Mouse (Mus musculus) C2C12 (cell line): Measurements from ENCODE around the gene Fancd2os. TPM values are rescaled to one million over a fixed set of nuclear protein-coding genes. Genes with fewer than 3 reads are reported as not detected.

ENCODE experiments used
- H3K27me3 ChIP-seq: one replicate; pipeline ENCODE4 v1.6.1; 2011; ENCODE audit not compliant: control insufficient read depth, insufficient read depth, insufficient read length
- H3K36me3 ChIP-seq: one replicate; pipeline ENCODE4 v1.6.1; 2011; ENCODE audit not compliant: control insufficient read depth, insufficient read depth
- H3K4me3 ChIP-seq: one replicate; pipeline ENCODE4 v1.5.1; 2011; ENCODE audit warnings: mild to moderate bottlenecking, control low read depth; ENCODE audit not compliant: poor library complexity, insufficient read depth, severe bottlenecking
- H3K79me2 ChIP-seq: one replicate; pipeline ENCODE4 v1.6.1; 2011; ENCODE audit not compliant: control insufficient read depth, insufficient read depth
- H3K79me3 ChIP-seq: one replicate; pipeline ENCODE4 v1.6.1; 2011; ENCODE audit warnings: low read depth, control low read depth
- H3ac ChIP-seq: one replicate; pipeline ENCODE3; 2011; ENCODE audit warnings: low read depth; ENCODE audit not compliant: control insufficient read depth, insufficient read length
- CEBPB ChIP-seq: IDR thresholded peaks from one replicate; pipeline ENCODE4 v1.6.1; 2011; ENCODE audit warnings: low read depth, mild to moderate bottlenecking, control low read depth, moderate library complexity
- CTCF ChIP-seq: IDR thresholded peaks from one replicate; pipeline ENCODE4 v1.5.1; 2011; ENCODE audit not compliant: control insufficient read depth, insufficient read depth, insufficient read length
- FOSL1 ChIP-seq: IDR thresholded peaks from one replicate; pipeline ENCODE4 v1.8.0; 2011; ENCODE audit warnings: mild to moderate bottlenecking, low read length; ENCODE audit not compliant: poor library complexity, insufficient read depth, severe bottlenecking
- MAX ChIP-seq: IDR thresholded peaks from one replicate; pipeline ENCODE4 v1.6.1; 2011; ENCODE audit warnings: mild to moderate bottlenecking, control low read depth
- MYOD1 ChIP-seq: IDR thresholded peaks from one replicate; pipeline ENCODE4 v1.6.1; 2011; ENCODE audit warnings: low read depth; ENCODE audit not compliant: control insufficient read depth, insufficient read length
- MYOG ChIP-seq: IDR thresholded peaks from one replicate; pipeline ENCODE4 v1.6.1; 2011; ENCODE audit not compliant: control insufficient read depth, insufficient read length; ENCODE audit errors: extremely low read depth
- USF1 ChIP-seq: IDR thresholded peaks from one replicate; pipeline ENCODE4 v1.6.1; 2011; ENCODE audit warnings: low read depth, mild to moderate bottlenecking, control low read depth, moderate library complexity
- polyA plus RNA-seq: library from polyadenylated mRNA; unstranded; fragments of >200 nt; fragmentation: generic; extraction: Trizol; gene quantifications from one replicate; pipeline ENCODE4 v1.2.1, GENCODE M21; 2012; ENCODE audit warnings: missing spikeins

Gene Fancd2os
- polyA plus RNA-seq, 1 experiment: 0.07 TPM

DNA sequence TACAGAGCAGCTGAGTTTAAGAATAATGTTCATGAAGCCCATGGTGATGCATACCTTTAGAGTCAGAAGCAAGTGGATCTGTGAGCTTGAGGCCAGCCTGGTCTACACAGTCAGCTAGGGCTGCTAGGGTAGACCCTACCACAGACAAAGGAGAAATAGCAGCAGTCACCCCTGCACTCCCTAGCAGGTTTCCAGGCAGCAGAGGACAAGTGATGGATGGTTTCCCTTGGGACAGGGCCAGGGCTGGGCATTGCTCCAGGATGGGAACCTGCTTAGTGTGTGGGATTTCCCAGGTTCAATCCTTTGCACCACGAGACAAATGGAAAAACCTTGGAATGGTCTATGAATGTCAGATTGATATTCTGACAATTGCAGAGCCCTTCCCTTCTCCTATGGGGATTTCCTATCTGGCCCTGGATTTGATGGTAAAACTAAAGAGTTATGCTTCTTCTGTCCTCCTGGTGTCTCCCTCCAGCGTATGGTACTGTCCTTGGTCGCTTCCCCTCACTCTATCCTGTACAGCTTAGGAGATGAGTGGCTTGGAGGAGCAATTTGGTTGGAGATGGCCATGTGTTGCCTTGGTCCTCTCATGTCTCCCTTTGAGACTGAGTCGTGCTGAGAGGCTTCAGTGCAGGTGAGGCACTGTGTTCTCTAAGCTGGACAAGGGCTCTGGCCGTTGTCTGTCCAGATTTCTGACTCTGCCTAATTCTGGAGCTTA is 13.9 kb downstream of the Fancd2os start:
- peaks cover 17% of the 10 kb centered on the region for H3K36me3 ChIP-seq
- no peaks in the 10 kb centered on the region for H3K79me2 ChIP-seq
- H3K27me3 ChIP-seq: no peaks in the 10 kb centered on the region
- TF ChIP-seq MYOG (no peak), MYOD1 (no peak), FOSL1 (no peak), CTCF (no peak), MAX (no peak), CEBPB (no peak), USF1 (no peak)
- H3K4me3 ChIP-seq: no peak overlapping the region
- H3ac ChIP-seq: no peak overlapping the region
- no peaks in the 10 kb centered on the region for H3K79me3 ChIP-seq

DNA sequence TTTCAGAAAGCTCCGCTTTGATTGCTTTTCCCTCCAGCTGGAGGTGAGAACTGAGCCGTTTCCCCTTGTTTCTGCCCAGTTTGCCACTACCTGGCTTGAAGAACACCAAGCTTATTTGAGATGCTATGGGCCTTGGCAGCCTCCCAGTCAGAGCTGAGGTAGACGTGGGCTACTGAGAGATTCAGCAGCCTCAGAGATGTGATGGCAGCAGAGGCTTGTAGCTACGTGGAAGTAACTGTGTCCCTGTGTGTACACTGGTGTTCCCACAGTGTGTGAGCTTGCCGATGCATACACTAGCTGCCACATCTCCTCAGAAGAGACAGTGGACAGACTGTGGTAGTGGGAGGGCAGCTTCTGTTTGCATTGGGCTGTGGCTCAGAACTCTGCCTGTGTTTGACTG is 15.4 kb downstream of the Fancd2os start:
- TF ChIP-seq CEBPB (no peak), MAX (no peak), MYOD1 (no peak), CTCF (no peak), MYOG (no peak), FOSL1 (no peak), USF1 (no peak)
- no peaks in the 10 kb centered on the region for H3K79me3 ChIP-seq
- no peak overlapping the region for H3K4me3 ChIP-seq
- H3ac ChIP-seq: no peak overlapping the region
- H3K79me2 ChIP-seq: no peaks in the 10 kb centered on the region
- no peaks in the 10 kb centered on the region for H3K27me3 ChIP-seq
- H3K36me3 ChIP-seq: peaks cover 16% of the 10 kb centered on the region

DNA sequence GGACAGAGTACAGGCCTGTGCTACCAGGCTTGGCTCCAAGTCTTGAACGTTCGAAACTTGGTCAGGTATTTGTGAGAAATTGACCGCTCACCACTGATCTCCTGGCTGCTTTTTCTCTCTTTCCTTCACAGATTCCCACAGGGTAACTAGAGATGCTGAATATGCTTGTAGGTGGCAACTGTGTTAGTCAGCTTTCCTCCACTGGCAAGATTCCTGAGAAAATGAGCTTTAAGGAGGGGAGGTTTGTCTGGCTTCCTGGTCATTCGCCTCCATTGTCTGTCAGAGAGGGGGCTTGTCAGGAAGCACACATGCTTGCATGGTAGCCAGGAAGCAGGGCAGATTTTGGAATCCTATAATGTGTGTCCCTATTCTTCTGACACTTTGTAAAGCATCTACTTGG is 17.5 kb downstream of the Fancd2os start:
- H3K36me3 ChIP-seq: peaks cover 13% of the 10 kb centered on the region
- TF ChIP-seq USF1 (no peak), CTCF (no peak), MYOD1 (no peak)
- no peak overlapping the region for H3K4me3 ChIP-seq
- H3K79me3 ChIP-seq: no peaks in the 10 kb centered on the region
- H3K27me3 ChIP-seq: no peaks in the 10 kb centered on the region
- H3K79me2 ChIP-seq: no peaks in the 10 kb centered on the region
- H3ac ChIP-seq: no peak overlapping the region

DNA sequence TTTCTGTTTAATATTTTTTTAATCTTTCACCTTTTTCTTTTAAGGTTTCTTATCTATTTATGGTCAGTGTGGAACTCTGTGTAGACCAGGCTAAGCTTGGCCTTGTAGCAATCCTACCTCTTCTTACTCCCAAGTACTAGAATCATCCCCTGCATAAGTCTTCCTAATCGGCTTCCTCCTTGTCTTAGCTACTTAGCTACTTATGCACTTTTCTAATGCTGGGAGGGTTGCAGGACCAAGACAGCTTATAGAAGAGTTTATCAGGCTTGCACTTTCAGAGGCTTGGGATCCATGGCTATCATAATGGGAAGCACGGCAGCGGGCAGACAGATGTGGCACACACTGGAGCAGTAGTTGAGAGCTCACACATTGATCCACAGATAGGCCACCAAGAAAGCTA is 21.2 kb downstream of the Fancd2os start:
- no peak overlapping the region for H3K4me3 ChIP-seq
- H3K27me3 ChIP-seq: no peaks in the 10 kb centered on the region
- no peak for TF ChIP-seq MAX
- TF ChIP-seq CTCF: no peak
- no peak for TF ChIP-seq USF1
- no peak for TF ChIP-seq MYOD1
- no peak for TF ChIP-seq FOSL1
- no peak for TF ChIP-seq CEBPB
- H3ac ChIP-seq: no peak overlapping the region
- H3K79me3 ChIP-seq: no peaks in the 10 kb centered on the region
- peaks cover 28% of the 10 kb centered on the region for H3K36me3 ChIP-seq
- no peaks in the 10 kb centered on the region for H3K79me2 ChIP-seq

DNA sequence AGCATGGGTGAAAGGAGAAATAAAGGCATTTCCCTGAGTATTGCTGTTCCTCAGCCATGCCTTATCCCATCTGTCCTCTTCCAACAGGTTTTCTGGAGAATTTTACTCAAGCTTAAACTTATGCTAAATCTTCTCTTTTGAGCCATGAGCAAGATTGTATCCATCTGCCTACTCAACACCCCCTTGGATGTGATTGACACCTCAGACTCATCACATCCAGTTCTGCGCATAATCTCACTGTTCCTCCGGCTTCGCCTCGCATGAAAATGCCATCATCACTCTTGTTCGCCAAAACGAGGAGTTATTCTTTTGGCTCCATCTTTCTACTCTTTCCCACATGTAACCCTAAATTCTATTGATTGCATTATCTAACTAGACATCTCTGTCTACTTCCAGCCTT is 24.5 kb downstream of the Fancd2os start:
- peaks cover 44% of the 10 kb centered on the region for H3K36me3 ChIP-seq

DNA sequence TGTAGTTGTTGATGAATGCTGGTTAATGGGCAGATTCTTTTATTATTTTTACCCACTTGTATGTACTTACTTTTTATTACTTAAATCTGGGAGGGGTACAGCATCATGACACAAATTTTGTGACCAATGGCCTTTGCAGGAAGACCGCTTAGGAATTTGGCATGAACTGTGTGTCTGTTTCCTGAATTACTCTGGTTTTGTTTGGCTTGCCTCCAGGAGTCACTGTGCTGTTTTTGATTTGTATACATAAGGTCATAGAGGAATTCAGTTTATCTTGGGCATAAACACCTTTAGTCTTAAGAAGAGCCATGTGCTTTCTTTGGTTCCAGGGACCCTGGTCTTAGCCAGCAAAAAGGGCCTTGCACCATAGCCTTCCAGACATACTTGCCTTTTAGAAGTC is 36.0 kb downstream of the Fancd2os start:
- H3K36me3 ChIP-seq: peaks cover 35% of the 10 kb centered on the region

More for the DNA sequence above, 24.5 kb downstream of the Fancd2os start:
- TF ChIP-seq MYOG: no peak
- no peak for TF ChIP-seq USF1
- TF ChIP-seq CTCF: no peak
- no peak for TF ChIP-seq FOSL1
- no peak for TF ChIP-seq MYOD1
- no peak for TF ChIP-seq CEBPB
- TF ChIP-seq MAX: no peak
- Histone ChIP-seq H3K79me3 (no peaks in the 10 kb centered on the region), H3ac (no peak overlapping the region), H3K79me2 (no peaks in the 10 kb centered on the region), H3K4me3 (no peak overlapping the region), H3K27me3 (no peaks in the 10 kb centered on the region)

More for the DNA sequence above, 36.0 kb downstream of the Fancd2os start:
- Histone ChIP-seq H3K79me2 (no peaks in the 10 kb centered on the region), H3ac (no peak overlapping the region), H3K27me3 (no peaks in the 10 kb centered on the region), H3K4me3 (no peak overlapping the region), H3K79me3 (no peaks in the 10 kb centered on the region)
- no peak for TF ChIP-seq CTCF
- TF ChIP-seq FOSL1: no peak
